Mouse (Mus musculus): ENCODE data around the gene Tex19.2. TPM values are rescaled to one million over a fixed set of nuclear protein-coding genes. Genes with fewer than 3 reads are reported as not detected.

Tex19.2 gene
- polyA plus RNA-seq (2012; rRNA removed) = not detected in 2 replicates

DNA sequence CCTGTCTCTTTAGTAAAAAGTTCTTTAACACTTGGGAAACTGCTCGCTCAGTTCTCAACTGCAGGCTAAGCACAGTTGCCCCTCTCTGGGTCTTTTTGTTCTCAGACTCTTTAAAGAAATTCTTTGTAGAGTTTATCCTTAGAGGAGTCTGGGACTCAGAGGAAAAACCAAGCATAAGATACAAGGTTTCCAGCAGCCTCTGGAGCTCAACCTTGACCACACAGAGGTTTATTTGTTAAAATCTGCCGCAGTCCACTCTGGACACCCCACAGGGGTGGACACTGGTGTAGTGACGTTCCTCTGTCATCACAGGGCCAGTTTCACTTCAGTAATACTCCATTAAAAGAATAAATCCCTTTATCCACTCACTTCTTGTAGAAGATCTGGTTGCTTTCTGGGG is at the start of gene Tex19.2:
Gene Tex19.2 (minus strand): TSS at position 101 of the 400 bp plus-strand sequence.
- Histone ChIP-seq H3K4me3 (replicated peaks; ENCODE audit: insufficient read depth, low read depth, low read length) (no peak within 1 kb of the TSS), H3K27ac (ENCODE audit: insufficient read depth, low read length) (no peak within 1 kb of the TSS), H3K27me3 (ENCODE audit: control insufficient read depth, insufficient read depth, low read length) (no peaks in the 10 kb centered on the region), H3K4me1 (ENCODE audit: control insufficient read depth, insufficient read depth, low read length) (no peaks in the 10 kb centered on the region)
- no peak for DNase-seq
- TF ChIP-seq POLR2A (IDR thresholded peaks at IDR 0.05; ENCODE audit: borderline replicate concordance, insufficient read depth, low read length) (no peak), CTCF (IDR thresholded peaks at IDR 0.05; ENCODE audit: borderline replicate concordance, insufficient read depth, low read depth, low read length) (no peak)
- 66% methylated on average over 3 of the region's 3 CpGs for WGBS

DNA sequence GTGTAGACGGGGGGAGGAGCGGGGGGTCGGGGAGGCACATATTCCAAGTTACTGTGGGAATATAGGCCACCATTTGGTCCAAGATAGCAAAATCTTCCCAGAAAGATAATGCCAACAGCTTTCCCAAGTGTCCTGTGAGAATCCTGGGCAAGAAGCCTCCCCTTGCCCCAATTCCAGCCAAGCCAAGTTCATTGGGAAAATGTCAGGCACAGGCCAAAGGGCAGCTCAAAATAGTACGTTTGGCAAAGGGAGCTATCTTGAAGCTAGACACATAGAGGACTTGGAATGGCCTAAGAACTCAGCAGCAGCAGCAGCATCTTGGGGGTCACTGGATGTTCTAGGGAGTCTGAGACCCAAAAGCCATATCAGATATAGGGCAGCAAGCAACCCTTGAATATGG is 45.3 kb upstream of the Tex19.2 start:
- no peak for TF ChIP-seq CTCF (IDR thresholded peaks at IDR 0.05; ENCODE audit: borderline replicate concordance, insufficient read depth, low read depth, low read length)
- no peak for TF ChIP-seq POLR2A (IDR thresholded peaks at IDR 0.05; ENCODE audit: borderline replicate concordance, insufficient read depth, low read length)
- H3K4me1 ChIP-seq (ENCODE audit: control insufficient read depth, insufficient read depth, low read length) = peaks cover 10% of the 10 kb centered on the region
- no peaks in the 10 kb centered on the region for H3K27me3 ChIP-seq (ENCODE audit: control insufficient read depth, insufficient read depth, low read length)
- H3K27ac ChIP-seq (ENCODE audit: insufficient read depth, low read length) = no peak overlapping the region
- no peak overlapping the region for H3K4me3 ChIP-seq (replicated peaks; ENCODE audit: insufficient read depth, low read depth, low read length)
- WGBS = 81% methylated on average over 4 of the region's 4 CpGs
- no peak for DNase-seq

DNA sequence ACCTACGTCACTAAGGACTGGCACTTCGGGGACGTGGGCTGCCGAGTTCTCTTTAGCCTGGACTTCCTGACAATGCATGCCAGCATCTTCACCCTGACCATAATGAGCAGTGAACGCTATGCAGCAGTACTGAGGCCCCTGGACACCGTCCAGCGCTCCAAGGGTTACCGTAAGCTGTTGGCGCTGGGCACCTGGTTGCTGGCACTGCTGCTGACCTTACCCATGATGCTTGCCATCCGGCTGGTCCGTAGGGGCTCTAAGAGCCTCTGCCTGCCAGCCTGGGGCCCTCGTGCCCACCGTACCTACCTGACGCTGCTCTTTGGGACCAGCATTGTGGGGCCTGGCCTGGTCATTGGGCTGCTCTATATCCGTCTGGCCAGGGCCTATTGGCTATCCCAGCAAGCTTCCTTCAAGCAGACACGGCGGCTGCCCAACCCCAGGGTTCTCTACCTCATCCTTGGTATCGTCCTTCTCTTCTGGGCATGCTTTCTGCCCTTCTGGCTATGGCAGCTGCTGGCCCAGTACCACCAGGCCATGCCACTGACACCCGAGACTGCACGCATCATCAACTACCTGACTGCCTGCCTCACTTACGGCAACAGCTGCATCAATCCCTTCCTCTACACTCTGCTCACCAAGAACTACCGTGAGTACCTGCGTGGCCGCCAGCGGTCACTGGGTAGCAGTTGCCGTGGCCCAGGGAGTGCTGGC is 42.3 kb upstream of the Tex19.2 start:
- 46% methylated on average over 26 of the region's 26 CpGs for WGBS
- Histone ChIP-seq H3K27me3 (ENCODE audit: control insufficient read depth, insufficient read depth, low read length) (no peaks in the 10 kb centered on the region), H3K27ac (ENCODE audit: insufficient read depth, low read length) (no peak overlapping the region), H3K4me3 (replicated peaks; ENCODE audit: insufficient read depth, low read depth, low read length) (no peak overlapping the region), H3K4me1 (ENCODE audit: control insufficient read depth, insufficient read depth, low read length) (peaks cover 10% of the 10 kb centered on the region)
- DNase-seq = peak in 1 of 2 experiments; percentile 25
- TF ChIP-seq CTCF (IDR thresholded peaks at IDR 0.05; ENCODE audit: borderline replicate concordance, insufficient read depth, low read depth, low read length) (no peak), POLR2A (IDR thresholded peaks at IDR 0.05; ENCODE audit: borderline replicate concordance, insufficient read depth, low read length) (no peak)

DNA sequence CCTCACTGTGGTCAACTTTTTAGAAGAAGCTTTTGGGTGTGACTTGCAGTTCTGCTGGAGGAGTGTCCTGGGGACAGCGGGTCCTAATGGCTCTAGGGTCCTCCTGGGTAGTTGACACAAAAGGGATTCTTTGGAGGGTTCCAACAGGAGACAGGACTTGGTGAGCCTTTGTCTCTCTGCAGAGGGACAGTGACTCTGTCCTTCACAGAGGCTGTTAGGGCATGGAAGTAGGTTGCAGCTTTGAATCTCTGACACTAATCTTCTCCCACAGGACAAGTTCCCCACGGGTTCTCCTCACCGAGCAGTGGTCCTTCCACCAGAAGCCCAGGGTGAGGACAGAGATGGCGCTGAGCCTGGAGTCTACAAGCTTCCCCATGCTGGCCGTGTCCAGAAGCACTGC is 41.5 kb upstream of the Tex19.2 start, which contains the start of gene Uts2r:
Gene Uts2r (plus strand): TSS at position 301 of the 400 bp plus-strand sequence.
- no peak for TF ChIP-seq CTCF (IDR thresholded peaks at IDR 0.05; ENCODE audit: borderline replicate concordance, insufficient read depth, low read depth, low read length)
- no peak for TF ChIP-seq POLR2A (IDR thresholded peaks at IDR 0.05; ENCODE audit: borderline replicate concordance, insufficient read depth, low read length)
- Histone ChIP-seq H3K4me1 (ENCODE audit: control insufficient read depth, insufficient read depth, low read length) (peaks cover 10% of the 10 kb centered on the region), H3K4me3 (replicated peaks; ENCODE audit: insufficient read depth, low read depth, low read length) (no peak within 1 kb of the TSS), H3K27me3 (ENCODE audit: control insufficient read depth, insufficient read depth, low read length) (no peaks in the 10 kb centered on the region), H3K27ac (ENCODE audit: insufficient read depth, low read length) (no peak within 1 kb of the TSS)
- 96% methylated on average over 5 of the region's 5 CpGs for WGBS
- DNase-seq = no peak

DNA sequence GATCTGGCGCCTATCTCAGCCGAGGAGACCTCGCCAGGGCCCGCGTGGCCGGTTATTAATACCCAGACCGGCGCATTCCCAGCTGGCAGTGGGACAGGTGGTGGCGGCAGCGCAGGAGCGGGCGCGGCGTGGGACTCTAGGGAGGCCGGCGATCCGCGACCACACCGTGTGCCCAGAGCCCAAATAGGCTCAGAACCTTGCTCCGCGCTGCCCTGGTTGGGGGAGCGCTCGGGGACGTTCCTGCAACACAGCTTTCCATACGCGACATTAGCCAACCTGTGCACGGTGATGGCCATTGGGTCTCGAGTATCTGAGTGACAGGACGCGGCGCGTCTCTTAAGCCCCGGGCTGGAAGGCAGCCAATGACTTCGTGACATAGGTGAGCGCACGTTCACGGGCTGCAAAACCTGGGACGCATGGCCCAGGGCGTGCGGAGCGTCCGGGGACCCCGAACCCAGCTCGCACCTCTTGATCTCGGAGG is 38.0 kb upstream of the Tex19.2 start:
- DNase-seq = peak; percentile 70 to 72
- Histone ChIP-seq H3K27me3 (ENCODE audit: control insufficient read depth, insufficient read depth, low read length) (no peaks in the 10 kb centered on the region), H3K27ac (ENCODE audit: insufficient read depth, low read length) (no peak overlapping the region), H3K4me3 (replicated peaks; ENCODE audit: insufficient read depth, low read depth, low read length) (peak overlapping the region; percentile 55), H3K4me1 (ENCODE audit: control insufficient read depth, insufficient read depth, low read length) (peaks cover 10% of the 10 kb centered on the region)
- 2% methylated on average over 45 of the region's 45 CpGs for WGBS
- TF ChIP-seq CTCF (IDR thresholded peaks at IDR 0.05; ENCODE audit: borderline replicate concordance, insufficient read depth, low read depth, low read length) (no peak), POLR2A (IDR thresholded peaks at IDR 0.05; ENCODE audit: borderline replicate concordance, insufficient read depth, low read length) (no peak)

DNA sequence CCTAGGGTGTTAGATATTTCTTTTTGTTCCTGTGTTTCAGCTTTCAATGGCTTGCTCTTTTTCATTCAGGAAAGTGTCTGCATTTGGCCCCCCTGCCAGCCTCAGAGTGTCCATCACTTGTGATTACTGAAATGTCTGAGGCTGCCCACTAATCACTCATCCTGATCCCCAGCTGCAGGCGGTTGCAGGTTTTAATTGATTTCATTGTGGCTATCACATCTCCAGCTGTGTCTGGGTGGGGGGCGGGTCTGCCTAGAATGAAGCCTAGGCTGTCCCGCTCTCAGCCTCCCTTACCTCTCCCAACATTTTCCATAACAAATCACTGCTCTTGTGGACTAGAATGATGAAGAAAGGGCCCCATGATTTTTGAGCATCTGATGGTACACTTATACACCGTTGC is 35.7 kb upstream of the Tex19.2 start:
- TF ChIP-seq CTCF (IDR thresholded peaks at IDR 0.05; ENCODE audit: borderline replicate concordance, insufficient read depth, low read depth, low read length) = no peak
- no peak for TF ChIP-seq POLR2A (IDR thresholded peaks at IDR 0.05; ENCODE audit: borderline replicate concordance, insufficient read depth, low read length)
- H3K27ac ChIP-seq (ENCODE audit: insufficient read depth, low read length) = no peak overlapping the region
- no peaks in the 10 kb centered on the region for H3K4me1 ChIP-seq (ENCODE audit: control insufficient read depth, insufficient read depth, low read length)
- no peak overlapping the region for H3K4me3 ChIP-seq (replicated peaks; ENCODE audit: insufficient read depth, low read depth, low read length)
- no peaks in the 10 kb centered on the region for H3K27me3 ChIP-seq (ENCODE audit: control insufficient read depth, insufficient read depth, low read length)
- WGBS = 69% methylated on average over 4 of the region's 4 CpGs
- no peak for DNase-seq

DNA sequence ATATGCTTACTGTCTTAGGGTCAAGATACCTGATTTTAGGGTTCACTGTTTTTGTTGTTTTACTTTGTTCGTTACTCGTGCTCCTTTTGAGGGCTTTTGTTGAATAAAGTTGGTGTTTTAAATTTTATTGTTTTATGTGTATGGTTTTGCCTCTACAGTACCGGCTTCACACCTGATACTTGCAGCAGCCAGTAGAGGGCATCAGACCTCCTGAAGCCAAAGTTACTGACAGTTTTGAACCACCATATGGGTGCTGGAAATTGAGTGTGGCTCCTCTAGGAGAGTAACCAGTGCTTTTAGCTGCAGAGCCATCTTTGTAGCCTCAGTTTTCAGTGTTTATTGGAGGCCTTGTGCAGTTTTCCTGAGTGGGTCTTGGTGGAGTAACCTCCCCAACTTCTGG is 29.7 kb upstream of the Tex19.2 start:
- no peaks in the 10 kb centered on the region for H3K27me3 ChIP-seq (ENCODE audit: control insufficient read depth, insufficient read depth, low read length)
- DNase-seq = no peak
- WGBS = 94% methylated on average over 3 of the region's 3 CpGs
- no peak overlapping the region for H3K27ac ChIP-seq (ENCODE audit: insufficient read depth, low read length)
- H3K4me3 ChIP-seq (replicated peaks; ENCODE audit: insufficient read depth, low read depth, low read length) = no peak overlapping the region
- H3K4me1 ChIP-seq (ENCODE audit: control insufficient read depth, insufficient read depth, low read length) = no peaks in the 10 kb centered on the region; the same call in 1 of the 2 replicates
- TF ChIP-seq CTCF (IDR thresholded peaks at IDR 0.05; ENCODE audit: borderline replicate concordance, insufficient read depth, low read depth, low read length) = no peak
- TF ChIP-seq POLR2A (IDR thresholded peaks at IDR 0.05; ENCODE audit: borderline replicate concordance, insufficient read depth, low read length) = no peak

DNA sequence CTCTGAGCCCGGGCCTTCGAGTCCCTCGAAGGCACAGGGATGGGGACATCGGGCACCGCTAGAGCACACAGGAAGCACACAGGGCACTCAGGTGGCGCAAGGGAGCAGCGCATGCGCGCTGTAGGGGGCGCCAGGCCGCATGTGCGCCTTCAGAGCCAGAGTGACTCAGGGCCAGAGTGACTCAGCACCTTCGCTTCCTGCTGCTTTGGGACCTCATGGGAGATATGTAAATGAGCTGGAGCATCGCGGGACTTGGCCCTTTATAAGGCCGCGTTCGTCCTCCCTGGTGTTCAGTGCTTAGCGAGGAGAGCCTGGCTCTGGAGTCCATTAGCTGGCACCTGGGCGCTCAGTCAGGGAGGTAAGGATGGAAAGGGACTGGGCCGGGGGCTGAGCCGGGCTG is 27.4 kb upstream of the Tex19.2 start, which contains the start of gene Tex19.1:
Gene Tex19.1 (plus strand): TSS at position 279 of the 400 bp plus-strand sequence.
- Histone ChIP-seq H3K4me3 (replicated peaks; ENCODE audit: insufficient read depth, low read depth, low read length) (no peak within 1 kb of the TSS), H3K27me3 (ENCODE audit: control insufficient read depth, insufficient read depth, low read length) (no peaks in the 10 kb centered on the region), H3K4me1 (ENCODE audit: control insufficient read depth, insufficient read depth, low read length) (no peaks in the 10 kb centered on the region; the same call in 1 of the 2 replicates), H3K27ac (ENCODE audit: insufficient read depth, low read length) (no peak within 1 kb of the TSS)
- WGBS = 88% methylated on average over 22 of the region's 22 CpGs
- DNase-seq = no peak
- TF ChIP-seq CTCF (IDR thresholded peaks at IDR 0.05; ENCODE audit: borderline replicate concordance, insufficient read depth, low read depth, low read length) = no peak
- no peak for TF ChIP-seq POLR2A (IDR thresholded peaks at IDR 0.05; ENCODE audit: borderline replicate concordance, insufficient read depth, low read length)
